Mouse (Mus musculus) erythroblast, embryonic 14.5 days (primary cell): ENCODE data around the gene Dffa.

Experiments
- GATA1 ChIP-seq: IDR thresholded peaks from 2 replicates; pipeline ENCODE4 v1.6.1; 2012; ENCODE audit warnings: low read length, inconsistent platforms, mixed read lengths
- TAL1 ChIP-seq: IDR thresholded peaks from 3 replicates; pipeline ENCODE4 v1.6.1; 2012; ENCODE audit warnings: low read length, inconsistent platforms, mixed read lengths

DNA sequence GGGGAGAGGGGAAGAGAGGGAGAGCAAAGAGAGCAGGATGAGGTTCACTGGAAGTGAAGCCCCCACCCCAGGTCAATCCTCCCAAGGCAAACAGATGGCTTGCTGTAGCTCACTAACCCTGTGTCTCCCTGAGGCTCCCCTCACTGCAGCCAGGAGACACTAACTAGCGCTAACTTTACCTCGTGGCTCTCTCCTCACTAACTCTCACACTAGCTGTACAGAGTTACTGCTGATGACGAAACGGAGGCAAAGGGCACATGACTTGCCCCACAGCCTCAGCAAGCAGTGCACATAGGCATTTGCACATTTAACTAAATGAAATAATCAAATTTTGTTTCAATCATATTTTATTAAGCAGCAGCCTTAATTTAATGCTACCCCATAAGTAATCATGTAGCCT, 25.7 kb upstream of the Dffa start:
- no peak for TF ChIP-seq GATA1
- TF ChIP-seq TAL1, result no peak
